Mouse (Mus musculus) cerebellum, adult 2 months (tissue): ENCODE measurements around the gene Tox2.

Source experiments
- CTCF ChIP-seq: fragments of 200-500 bp; IDR thresholded peaks from 2 replicates; pipeline ENCODE4 v1.5.1; 2011; ENCODE audit warnings: low read depth, mild to moderate bottlenecking, control low read depth, low read length, moderate library complexity, borderline replicate concordance; ENCODE audit not compliant: insufficient read depth
- POLR2A ChIP-seq: fragments of 200-500 bp; IDR thresholded peaks from 2 replicates; pipeline ENCODE4 v1.6.1; 2011; ENCODE audit warnings: low read length, control low read depth, borderline replicate concordance; ENCODE audit not compliant: insufficient read depth

- TF ChIP-seq POLR2A = no peak
- TF ChIP-seq CTCF = no peak
These were observed 35.1 kb downstream of the Tox2 start for GRCm38 (mm10) chr2:163237999-163238529.
